Mouse (Mus musculus) MEL (cell line): Measurements from ENCODE around the gene Med12l.

Experiments used
- CHD1 ChIP-seq: IDR thresholded peaks from 2 replicates; pipeline ENCODE4 v1.6.1; 2012; ENCODE audit warnings: low read depth, mild to moderate bottlenecking, inconsistent platforms, low read length, improper control_type of control experiment
- CTCF ChIP-seq, 3 experiments: IDR thresholded peaks in 2 of 3; conservative IDR thresholded peaks in 1 of 3; 2 replicates each; pipeline ENCODE4 v1.5.1; 2011 to 2012; ENCODE audit warnings: low read length in 3 of 3, low read depth in 2 of 3, mild to moderate bottlenecking in 2 of 3, improper control_type of control experiment in 1 of 3, inconsistent platforms in 1 of 3, mixed read lengths in 1 of 3, moderate library complexity in 1 of 3; ENCODE audit not compliant: control insufficient read depth in 1 of 3, insufficient read depth in 1 of 3, poor library complexity in 1 of 3, severe bottlenecking in 1 of 3
- ELF1 ChIP-seq: IDR thresholded peaks from 2 replicates; pipeline ENCODE4 v1.6.1; 2014; ENCODE audit warnings: low read depth, mild to moderate bottlenecking, inconsistent platforms, low read length, improper control_type of control experiment, moderate library complexity
- EP300 ChIP-seq, 2 experiments: IDR thresholded peaks; 2 replicates each; pipeline ENCODE4 v1.6.1; 2011; ENCODE audit warnings: improper control_type of control experiment in 2 of 2, low read length in 2 of 2, low read depth in 1 of 2, mild to moderate bottlenecking in 1 of 2
- GATA1 ChIP-seq: IDR thresholded peaks from 2 replicates; pipeline ENCODE4 v1.6.1; 2011; ENCODE audit warnings: low read depth, low read length, improper control_type of control experiment
- MAFK ChIP-seq: IDR thresholded peaks from 2 replicates; pipeline ENCODE4 v1.6.1; 2011; ENCODE audit warnings: low read depth, mild to moderate bottlenecking, low read length, improper control_type of control experiment, borderline replicate concordance
- MYC ChIP-seq: IDR thresholded peaks from 2 replicates; pipeline ENCODE4 v1.6.1; 2011; ENCODE audit warnings: low read depth, mild to moderate bottlenecking, low read length, improper control_type of control experiment, moderate library complexity
- NELFE ChIP-seq: IDR thresholded peaks from 2 replicates; pipeline ENCODE4 v1.6.1; 2011; ENCODE audit warnings: low read depth, low read length, improper control_type of control experiment
- POLR2A ChIP-seq, 2 experiments: IDR thresholded peaks; 2 replicates each; pipeline ENCODE4 v1.6.1; 2011 to 2012; ENCODE audit warnings: low read length in 2 of 2, mild to moderate bottlenecking in 2 of 2, control low read depth in 1 of 2, improper control_type of control experiment in 1 of 2, low read depth in 1 of 2, moderate library complexity in 1 of 2; ENCODE audit not compliant: control insufficient read depth in 1 of 2, insufficient read depth in 1 of 2, poor library complexity in 1 of 2
- SIN3A ChIP-seq: IDR thresholded peaks from 2 replicates; pipeline ENCODE4 v1.6.1; 2012; ENCODE audit warnings: low read length, improper control_type of control experiment, inconsistent platforms
- TBP ChIP-seq: IDR thresholded peaks from 2 replicates; pipeline ENCODE4 v1.8.0; 2011; ENCODE audit warnings: low read depth, low read length, improper control_type of control experiment
- ZNF384 ChIP-seq: IDR thresholded peaks from 2 replicates; pipeline ENCODE4 v1.6.1; 2012; ENCODE audit warnings: low read depth, mild to moderate bottlenecking, inconsistent platforms, low read length, improper control_type of control experiment

DNA sequence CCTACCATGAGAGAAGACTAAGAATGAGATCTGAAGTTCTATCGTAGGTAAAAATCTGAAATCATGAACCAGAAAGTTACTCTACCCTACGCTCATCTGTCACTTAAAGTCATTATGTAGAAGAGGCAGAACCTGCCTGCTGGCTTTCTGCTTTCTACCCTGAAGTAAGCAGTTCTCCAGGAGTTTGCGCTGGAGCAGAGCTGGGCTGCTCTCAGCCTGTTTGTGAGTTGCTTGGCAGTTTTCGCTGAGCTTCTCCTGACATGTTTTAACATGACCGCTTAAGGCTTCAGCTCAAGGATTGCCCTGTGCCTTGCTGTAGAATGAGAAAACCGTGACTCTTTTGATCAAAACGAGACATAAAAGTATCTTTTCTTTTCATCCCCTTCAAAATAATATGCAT lies 188.5 kb downstream of the Med12l start:
- no peak for TF ChIP-seq TBP
- TF ChIP-seq POLR2A (IDR thresholded peaks at IDR 0.05; ENCODE audit: control insufficient read depth in 1 of 2, insufficient read depth in 1 of 2, low read depth in 1 of 2, low read length in 2 of 2, poor library complexity in 1 of 2): no peak
- no peak for TF ChIP-seq MAFK
- TF ChIP-seq SIN3A: no peak
- no peak for TF ChIP-seq CTCF (IDR thresholded peaks at IDR 0.05 in 2 of 3, conservative IDR thresholded peaks at IDR 0.05 in 1 of 3; ENCODE audit: control insufficient read depth in 1 of 3, insufficient read depth in 1 of 3, low read depth in 2 of 3, low read length in 3 of 3, poor library complexity in 1 of 3, severe bottlenecking in 1 of 3)
- TF ChIP-seq MYC: no peak
- no peak for TF ChIP-seq NELFE
- TF ChIP-seq GATA1: no peak
- no peak for TF ChIP-seq CHD1
- no peak for TF ChIP-seq ZNF384
- no peak for TF ChIP-seq ELF1
- TF ChIP-seq EP300 (IDR thresholded peaks at IDR 0.05; ENCODE audit: low read depth in 1 of 2, low read length in 2 of 2): no peak
